Mouse (Mus musculus) CH12.LX (cell line): Measurements from ENCODE around the gene Ttll8. TPM values are rescaled to one million over a fixed set of nuclear protein-coding genes. Genes with fewer than 3 reads are reported as not detected.

ENCODE experiments used
- DNase-seq: peaks from one replicate; pipeline ENCODE4 v3.0.0-alpha.2; 2013; ENCODE audit errors: extremely low read depth
- H3K27ac ChIP-seq: 2 replicates; pipeline ENCODE4 v1.5.1; 2012; ENCODE audit warnings: low read depth, mild to moderate bottlenecking, control low read depth, moderate library complexity; ENCODE audit not compliant: insufficient read depth
- H3K27me3 ChIP-seq: replicated peaks from 2 replicates; pipeline ENCODE3; 2012; ENCODE audit warnings: inconsistent platforms
- H3K36me3 ChIP-seq, 2 experiments: replicated peaks in 1 of 2; 2 replicates each; pipeline versions ENCODE3 to v1.6.1; 2012; ENCODE audit warnings: inconsistent platforms in 1 of 2, low read length in 1 of 2, mild to moderate bottlenecking in 1 of 2, mixed read lengths in 1 of 2, moderate library complexity in 1 of 2; ENCODE audit not compliant: control insufficient read depth in 1 of 2, insufficient read depth in 1 of 2
- H3K4me1 ChIP-seq, 2 experiments: 2 replicates each; pipeline ENCODE4 v1.6.1; 2012; ENCODE audit warnings: inconsistent platforms in 1 of 2, moderate library complexity in 1 of 2; ENCODE audit not compliant: insufficient read depth in 2 of 2, control insufficient read depth in 1 of 2
- H3K4me2 ChIP-seq: 2 replicates; pipeline ENCODE4 v1.6.1; 2012; ENCODE audit warnings: low read depth, mild to moderate bottlenecking, control low read depth; ENCODE audit not compliant: poor library complexity, insufficient read depth, severe bottlenecking
- H3K4me3 ChIP-seq, 3 experiments: fragments of 150-350 bp in 1 of 3; sonication (generic) in 1 of 3; replicated peaks in 1 of 3; 2 replicates each; pipeline versions ENCODE3 to v1.5.1; 2011 to 2012; ENCODE audit warnings: low read depth in 2 of 3, low read length in 2 of 3, mild to moderate bottlenecking in 2 of 3, moderate library complexity in 2 of 3, control low read depth in 1 of 3, improper control_type of control experiment in 1 of 3, inconsistent platforms in 1 of 3, mixed read lengths in 1 of 3; ENCODE audit not compliant: poor library complexity in 1 of 3
- H3K79me2 ChIP-seq: replicated peaks from 2 replicates; pipeline ENCODE4 v1.6.1; 2012; ENCODE audit warnings: mild to moderate bottlenecking, moderate library complexity; ENCODE audit not compliant: control insufficient read depth, poor library complexity, insufficient read depth, severe bottlenecking; ENCODE audit errors: extremely low read depth
- H3K9ac ChIP-seq: 2 replicates; pipeline ENCODE4 v1.6.1; 2012; ENCODE audit warnings: low read depth, mild to moderate bottlenecking, control low read depth, moderate library complexity; ENCODE audit not compliant: insufficient read depth
- H3K9me3 ChIP-seq: replicated peaks from 2 replicates; pipeline ENCODE3; 2012; ENCODE audit warnings: low read length, inconsistent platforms, mixed read lengths
- CHD2 ChIP-seq: IDR thresholded peaks from 2 replicates; pipeline ENCODE4 v1.6.1; 2011; ENCODE audit warnings: low read length, improper control_type of control experiment
- CTCF ChIP-seq, 2 experiments: IDR thresholded peaks in 1 of 2; conservative IDR thresholded peaks in 1 of 2; 2 replicates each; pipeline ENCODE4 v1.5.1; 2011 to 2012; ENCODE audit warnings: low read depth in 2 of 2, low read length in 2 of 2, improper control_type of control experiment in 1 of 2, inconsistent platforms in 1 of 2, mild to moderate bottlenecking in 1 of 2, moderate library complexity in 1 of 2
- E2F4 ChIP-seq: IDR thresholded peaks from 2 replicates; pipeline ENCODE4 v1.6.1; 2011; ENCODE audit warnings: low read depth, low read length, improper control_type of control experiment; ENCODE audit not compliant: insufficient replicate concordance
- ETS1 ChIP-seq: conservative IDR thresholded peaks from 2 replicates; pipeline ENCODE4 v1.6.1; 2012; ENCODE audit warnings: low read depth, mild to moderate bottlenecking, inconsistent platforms, low read length, improper control_type of control experiment, moderate library complexity
- GABPA ChIP-seq: IDR thresholded peaks from 2 replicates; pipeline ENCODE4 v1.6.1; 2012; ENCODE audit warnings: low read depth, low read length, improper control_type of control experiment, inconsistent platforms; ENCODE audit not compliant: insufficient replicate concordance
- HCFC1 ChIP-seq: IDR thresholded peaks from 2 replicates; pipeline ENCODE4 v1.6.1; 2012; ENCODE audit warnings: low read depth, mild to moderate bottlenecking, inconsistent platforms, low read length, improper control_type of control experiment
- IRF4 ChIP-seq: IDR thresholded peaks from 2 replicates; pipeline ENCODE4 v1.6.1; 2014; ENCODE audit warnings: low read depth, mild to moderate bottlenecking, inconsistent platforms, low read length, improper control_type of control experiment
- NRF1 ChIP-seq: IDR thresholded peaks from 2 replicates; pipeline ENCODE4 v1.6.1; 2014; ENCODE audit warnings: low read depth, mild to moderate bottlenecking, inconsistent platforms, low read length, improper control_type of control experiment, moderate library complexity
- PAX5 ChIP-seq: IDR thresholded peaks from 2 replicates; pipeline ENCODE4 v1.6.1; 2012; ENCODE audit warnings: low read length, inconsistent platforms, mixed read lengths
- RAD21 ChIP-seq: IDR thresholded peaks from 2 replicates; pipeline ENCODE4 v1.6.1; 2011; ENCODE audit warnings: low read depth, mild to moderate bottlenecking, low read length, improper control_type of control experiment, moderate library complexity
- RCOR1 ChIP-seq: conservative IDR thresholded peaks from 2 replicates; pipeline ENCODE4 v1.6.1; 2012; ENCODE audit warnings: low read depth, mild to moderate bottlenecking, inconsistent platforms, low read length, improper control_type of control experiment
- SIN3A ChIP-seq: IDR thresholded peaks from 2 replicates; pipeline ENCODE4 v1.6.1; 2012; ENCODE audit warnings: low read length, improper control_type of control experiment, inconsistent platforms
- UBTF ChIP-seq: IDR thresholded peaks from 2 replicates; pipeline ENCODE4 v1.6.1; 2012; ENCODE audit warnings: low read depth, mild to moderate bottlenecking, inconsistent platforms, low read length, improper control_type of control experiment, moderate library complexity
- USF1 ChIP-seq: IDR thresholded peaks from 2 replicates; pipeline ENCODE4 v1.6.1; 2014; ENCODE audit warnings: low read depth, mild to moderate bottlenecking, inconsistent platforms, low read length, improper control_type of control experiment
- USF2 ChIP-seq: conservative IDR thresholded peaks from 2 replicates; pipeline ENCODE4 v1.6.1; 2011; ENCODE audit warnings: low read depth, low read length, improper control_type of control experiment
- ZNF384 ChIP-seq: IDR thresholded peaks from 2 replicates; pipeline ENCODE4 v1.6.1; 2012; ENCODE audit warnings: low read depth, low read length, improper control_type of control experiment, inconsistent platforms
- dilution Hi-C: fragments of 300-500 bp; cut with MboI; formaldehyde crosslinking; loops from 2 replicates; pipeline ENCODE4 v1.14.3; 2020; ENCODE audit warnings: low sequenced_read_pairs; ENCODE audit not compliant: extremely low pct_unique_long_range_greater_than_20kb, extremely low pct_ligation_motif_present
- in situ Hi-C: fragments of 300-500 bp; cut with MboI; formaldehyde crosslinking; loops from 3 replicates; pipeline ENCODE4 v1.14.3; 2019; ENCODE audit warnings: low sequenced_read_pairs, low pct_ligation_motif_present, low pct_unique_long_range_greater_than_20kb, mixed read lengths
- polyA plus RNA-seq: library from polyadenylated mRNA; unstranded; fragments of >175 nt; gene quantifications from 2 replicates; pipeline ENCODE4 v1.2.1, GENCODE M21; 2012; ENCODE audit warnings: low read depth; ENCODE audit not compliant: insufficient read length
- total RNA-seq, 2 experiments: library from RNA; depleted of rRNA; stranded (reverse); fragments of 300-350 nt in 1 of 2; fragments of >200 nt in 1 of 2; gene quantifications; 2 replicates each; pipeline ENCODE4 v1.2.3; 2012 to 2014

Gene Ttll8
- total and polyA plus RNA-seq, 3 experiments = not detected

- Histone ChIP-seq H3K36me3 (peaks cover 0 to 16% of the 10 kb centered on the region in 2 experiments), H3K9me3 (no peaks in the 10 kb centered on the region), H3K4me2 (no peak overlapping the region), H3K79me2 (no peaks in the 10 kb centered on the region), H3K27ac (no peak overlapping the region), H3K9ac (no peak overlapping the region), H3K4me3 (no peak overlapping the region), H3K4me1 (peaks cover 0 to 16% of the 10 kb centered on the region in 2 experiments; a peak in 2 of 4 replicates), H3K27me3 (peaks cover 22% of the 10 kb centered on the region)
- dilution Hi-C loops (no loop called here), in situ Hi-C loops (no loop called here)
- TF ChIP-seq NRF1 (no peak), HCFC1 (no peak), UBTF (no peak), GABPA (no peak)
- no peak for DNase-seq
Observed at GRCm38 (mm10) chr15:88870418-88871185, 83.6 kb downstream of the Ttll8 start.

- no peak for DNase-seq
- Histone ChIP-seq H3K27ac (no peak overlapping the region), H3K4me1 (peaks cover 7 to 32% of the 10 kb centered on the region in 2 experiments)
- TF ChIP-seq UBTF (no peak), CTCF (conservative IDR thresholded peaks at IDR 0.05 in 1 of 2, IDR thresholded peaks at IDR 0.05 in 1 of 2; ENCODE audit: low read depth in 2 of 2, low read length in 2 of 2) (no peak), E2F4 (no peak), NRF1 (no peak), RAD21 (no peak), PAX5 (no peak), ZNF384 (no peak), IRF4 (no peak), USF2 (no peak), USF1 (no peak), SIN3A (no peak), RCOR1 (no peak), ETS1 (no peak), CHD2 (no peak)
- TF ChIP-seq, all 38 proteins: peak for 0
- Histone ChIP-seq H3K9me3 (no peaks in the 10 kb centered on the region), H3K27me3 (peaks cover 10% of the 10 kb centered on the region), H3K9ac (no peak overlapping the region), H3K36me3 (peaks cover 6 to 31% of the 10 kb centered on the region in 2 experiments), H3K79me2 (0 out of 2 replicates have a peak, but pooled peaks cover 3% of the 10 kb centered on the region), H3K4me3 (no peak overlapping the region), H3K4me2 (no peak overlapping the region)
- in situ Hi-C loops = no loop called here
- dilution Hi-C loops = no loop called here
Observed at GRCm38 (mm10) chr15:88868024-88868742, 86.0 kb downstream of the Ttll8 start.
